Mouse (Mus musculus): ENCODE measurements around the gene Psmb1.

DNA sequence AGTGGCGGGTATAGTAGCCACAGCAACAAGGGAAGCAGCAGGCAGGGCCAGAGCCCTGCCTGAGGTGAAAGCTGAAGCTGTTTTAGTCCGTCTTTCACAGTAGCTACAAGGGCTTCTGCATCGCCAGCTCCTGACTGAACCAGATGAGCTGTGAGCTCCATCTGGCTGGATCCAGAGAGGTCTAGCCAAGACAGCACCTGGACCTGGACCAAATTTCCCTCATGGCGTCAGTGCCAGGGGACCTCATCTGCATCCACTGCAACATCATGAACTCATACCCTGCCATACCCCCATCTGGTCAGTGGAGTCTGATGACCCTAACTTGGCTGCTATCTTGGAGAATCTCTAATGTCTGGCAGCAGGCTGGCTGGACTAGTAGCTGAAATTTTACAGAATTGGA, 39.8 kb downstream of the Psmb1 start:
- TF ChIP-seq CTCF (IDR thresholded peaks at IDR 0.05; ENCODE audit: low read depth) (no peak), EP300 (IDR thresholded peaks at IDR 0.05; ENCODE audit: low read depth) (no peak)

Data from liver, embryonic 14.5 days (tissue).